Mouse (Mus musculus) thymus, postnatal 0 days (tissue): Measurements from ENCODE around the gene Myo9a. TPM values are rescaled to one million over a fixed set of nuclear protein-coding genes. Genes with fewer than 3 reads are reported as not detected.
"Not testable (repeated sequence)": the region's sequence is repeated elsewhere in the genome, so short reads cannot be mapped to it uniquely, and the experiment has no call there.

Experiments used
- DNase-seq: peaks from one replicate; pipeline ENCODE4 v3.0.0-alpha.2; 2015; ENCODE audit warnings: low spot score
- polyA plus RNA-seq: library from polyadenylated mRNA; unstranded; fragments of >200 nt; fragmentation: Nextera tagmentation; extraction: Ambion mirVana; gene quantifications from 2 replicates; pipeline ENCODE4 v1.2.1, GENCODE M21; 2015

The Myo9a gene
- polyA plus RNA-seq, 1 experiment from 2014 or later = 4.3 TPM

GRCm38 (mm10) chr9:59948691-59949250, 198.1 kb downstream of the Myo9a start:
- no peak for DNase-seq

- DNase-seq = no peak
Observed at GRCm38 (mm10) chr9:59949511-59949910, 198.8 kb downstream of the Myo9a start.

GRCm38 (mm10) chr9:59949981-59950380, 199.3 kb downstream of the Myo9a start:
- no peak for DNase-seq

GRCm38 (mm10) chr9:59951001-59951750, 200.5 kb downstream of the Myo9a start:
- DNase-seq = no peak

GRCm38 (mm10) chr9:59951943-59952342, 201.2 kb downstream of the Myo9a start:
- no peak for DNase-seq

- no peak for DNase-seq
Observed at GRCm38 (mm10) chr9:59952515-59953070, 201.9 kb downstream of the Myo9a start.

- DNase-seq = no peak
Observed at GRCm38 (mm10) chr9:59953556-59953955, 202.9 kb downstream of the Myo9a start.

- DNase-seq = no peak
Observed at GRCm38 (mm10) chr9:59955199-59955598, 204.5 kb downstream of the Myo9a start.

GRCm38 (mm10) chr9:59955692-59956091, 205.0 kb downstream of the Myo9a start:
- DNase-seq = no peak

- no peak for DNase-seq
Observed at GRCm38 (mm10) chr9:59956496-59956895, 205.8 kb downstream of the Myo9a start.

GRCm38 (mm10) chr9:59958115-59958514, 207.4 kb downstream of the Myo9a start:
- not testable (repeated sequence) for DNase-seq

- DNase-seq = peak; percentile 93
Observed at GRCm38 (mm10) chr9:59959276-59959675, 208.6 kb downstream of the Myo9a start.

GRCm38 (mm10) chr9:59960559-59960958, 209.9 kb downstream of the Myo9a start, which contains the start of gene Nr2e3:
Gene Nr2e3 (minus strand): TSS chr9:59960659.
- no peak for DNase-seq

- DNase-seq = no peak
Observed at GRCm38 (mm10) chr9:59961201-59961955, 210.7 kb downstream of the Myo9a start.

- no peak for DNase-seq
Observed at GRCm38 (mm10) chr9:59964367-59964766, 213.7 kb downstream of the Myo9a start.

- DNase-seq = no peak
Observed at GRCm38 (mm10) chr9:59965046-59965445, 214.3 kb downstream of the Myo9a start.

- peak; percentile 69 for DNase-seq
Observed at GRCm38 (mm10) chr9:59969383-59969782, 218.7 kb downstream of the Myo9a start.

- no peak for DNase-seq
Observed at GRCm38 (mm10) chr9:59971263-59971662, 220.6 kb downstream of the Myo9a start.
